Mouse (Mus musculus) small intestine, adult 2 months (tissue): Measurements from ENCODE around the gene Abhd5.
"Not testable (repeated sequence)": the region's sequence is repeated elsewhere in the genome, so short reads cannot be mapped to it uniquely, and the experiment has no call there.

ENCODE experiments used
- CTCF ChIP-seq: fragments of 200-500 bp; IDR thresholded peaks from 2 replicates; pipeline ENCODE4 v1.5.1; 2012; ENCODE audit warnings: low read depth, mild to moderate bottlenecking, control low read depth, inconsistent platforms, low read length, moderate library complexity, mixed read lengths; ENCODE audit not compliant: insufficient replicate concordance, insufficient read length; ENCODE audit errors: extremely low read depth
- POLR2A ChIP-seq: fragments of 200-500 bp; IDR thresholded peaks from 2 replicates; pipeline ENCODE4 v1.6.1; 2012; ENCODE audit warnings: low read depth, mild to moderate bottlenecking, control low read depth, inconsistent platforms, low read length, moderate library complexity

- TF ChIP-seq CTCF, POLR2A: not testable (repeated sequence)
These were observed 38.3 kb upstream of the Abhd5 start for GRCm38 (mm10) chr9:122313128-122313527.
